Mouse (Mus musculus): Measurements from ENCODE around the gene Olfr304. TPM values are rescaled to one million over a fixed set of nuclear protein-coding genes. Genes with fewer than 3 reads are reported as not detected.

Olfr304 gene
- not detected for polyA plus RNA-seq (2015; fragmentation: Illumina TruSeq; extraction: RNeasy Lipid Tissue Mini Kit (QIAGEN cat#74804); ENCODE audit: insufficient read depth, low replicate concordance)

GRCm38 (mm10) chr7:86386558-86386957 lies at the start of gene Olfr304:
TSS of gene Olfr304 (minus strand) at chr7:86386658.

GRCm38 (mm10) chr7:86403546-86403945 lies 17.1 kb upstream of the Olfr304 start, which contains the start of gene Olfr301:
TSS of gene Olfr301 (plus strand) at chr7:86403846.

GRCm38 (mm10) chr7:86397689-86398088 lies 11.2 kb upstream of the Olfr304 start, which contains the start of gene Olfr303:
TSS of gene Olfr303 (minus strand) at chr7:86397789.

GRCm38 (mm10) chr7:86366828-86367227 lies 19.6 kb downstream of the Olfr304 start, which contains the start of gene Olfr305:
TSS of gene Olfr305 (minus strand) at chr7:86366928.

GRCm38 (mm10) chr7:86337486-86337885 lies 49.0 kb downstream of the Olfr304 start, which contains the start of gene Olfr307:
TSS of gene Olfr307 (minus strand) at chr7:86337586.

Other genes with a start within 250 kb of the Olfr304 start
- gene Vmn2r75, start 214.9 kb downstream of the Olfr304 start, polyA plus RNA-seq (2015; fragmentation: Illumina TruSeq; extraction: RNeasy Lipid Tissue Mini Kit (QIAGEN cat#74804); ENCODE audit: insufficient read depth, low replicate concordance) = not detected
- not detected for gene Vmn2r76, start 140.3 kb downstream of the Olfr304 start, polyA plus RNA-seq (2015; fragmentation: Illumina TruSeq; extraction: RNeasy Lipid Tissue Mini Kit (QIAGEN cat#74804); ENCODE audit: insufficient read depth, low replicate concordance)
- not detected for gene Olfr310, start 109.5 kb downstream of the Olfr304 start, polyA plus RNA-seq (2015; fragmentation: Illumina TruSeq; extraction: RNeasy Lipid Tissue Mini Kit (QIAGEN cat#74804); ENCODE audit: insufficient read depth, low replicate concordance)
- not detected for gene Olfr309, start 73.0 kb downstream of the Olfr304 start, polyA plus RNA-seq (2015; fragmentation: Illumina TruSeq; extraction: RNeasy Lipid Tissue Mini Kit (QIAGEN cat#74804); ENCODE audit: insufficient read depth, low replicate concordance)
- gene Olfr308, start 61.0 kb downstream of the Olfr304 start, polyA plus RNA-seq (2015; fragmentation: Illumina TruSeq; extraction: RNeasy Lipid Tissue Mini Kit (QIAGEN cat#74804); ENCODE audit: insufficient read depth, low replicate concordance) = not detected
- gene Olfr307, start 49.1 kb downstream of the Olfr304 start, polyA plus RNA-seq (2015; fragmentation: Illumina TruSeq; extraction: RNeasy Lipid Tissue Mini Kit (QIAGEN cat#74804); ENCODE audit: insufficient read depth, low replicate concordance) = not detected
- not detected for gene Olfr305, start 19.7 kb downstream of the Olfr304 start, polyA plus RNA-seq (2015; fragmentation: Illumina TruSeq; extraction: RNeasy Lipid Tissue Mini Kit (QIAGEN cat#74804); ENCODE audit: insufficient read depth, low replicate concordance)
- gene Olfr303, start 11.1 kb upstream of the Olfr304 start, polyA plus RNA-seq (2015; fragmentation: Illumina TruSeq; extraction: RNeasy Lipid Tissue Mini Kit (QIAGEN cat#74804); ENCODE audit: insufficient read depth, low replicate concordance) = not detected
- gene Olfr301, start 17.2 kb upstream of the Olfr304 start, polyA plus RNA-seq (2015; fragmentation: Illumina TruSeq; extraction: RNeasy Lipid Tissue Mini Kit (QIAGEN cat#74804); ENCODE audit: insufficient read depth, low replicate concordance) = not detected
- not detected for gene Olfr299, start 73.3 kb upstream of the Olfr304 start, polyA plus RNA-seq (2015; fragmentation: Illumina TruSeq; extraction: RNeasy Lipid Tissue Mini Kit (QIAGEN cat#74804); ENCODE audit: insufficient read depth, low replicate concordance)
- gene Olfr298, start 105.8 kb upstream of the Olfr304 start, polyA plus RNA-seq (2015; fragmentation: Illumina TruSeq; extraction: RNeasy Lipid Tissue Mini Kit (QIAGEN cat#74804); ENCODE audit: insufficient read depth, low replicate concordance) = not detected
- not detected for gene Olfr297, start 133.3 kb upstream of the Olfr304 start, polyA plus RNA-seq (2015; fragmentation: Illumina TruSeq; extraction: RNeasy Lipid Tissue Mini Kit (QIAGEN cat#74804); ENCODE audit: insufficient read depth, low replicate concordance)
- not detected for gene Olfr295, start 197.2 kb upstream of the Olfr304 start, polyA plus RNA-seq (2015; fragmentation: Illumina TruSeq; extraction: RNeasy Lipid Tissue Mini Kit (QIAGEN cat#74804); ENCODE audit: insufficient read depth, low replicate concordance)
- gene Olfr294, start 230.0 kb upstream of the Olfr304 start, polyA plus RNA-seq (2015; fragmentation: Illumina TruSeq; extraction: RNeasy Lipid Tissue Mini Kit (QIAGEN cat#74804); ENCODE audit: insufficient read depth, low replicate concordance) = not detected

All from spleen, adult 10 weeks (tissue).